Mouse (Mus musculus): ENCODE results near the gene Rabgap1.

The Rabgap1 gene

DNA sequence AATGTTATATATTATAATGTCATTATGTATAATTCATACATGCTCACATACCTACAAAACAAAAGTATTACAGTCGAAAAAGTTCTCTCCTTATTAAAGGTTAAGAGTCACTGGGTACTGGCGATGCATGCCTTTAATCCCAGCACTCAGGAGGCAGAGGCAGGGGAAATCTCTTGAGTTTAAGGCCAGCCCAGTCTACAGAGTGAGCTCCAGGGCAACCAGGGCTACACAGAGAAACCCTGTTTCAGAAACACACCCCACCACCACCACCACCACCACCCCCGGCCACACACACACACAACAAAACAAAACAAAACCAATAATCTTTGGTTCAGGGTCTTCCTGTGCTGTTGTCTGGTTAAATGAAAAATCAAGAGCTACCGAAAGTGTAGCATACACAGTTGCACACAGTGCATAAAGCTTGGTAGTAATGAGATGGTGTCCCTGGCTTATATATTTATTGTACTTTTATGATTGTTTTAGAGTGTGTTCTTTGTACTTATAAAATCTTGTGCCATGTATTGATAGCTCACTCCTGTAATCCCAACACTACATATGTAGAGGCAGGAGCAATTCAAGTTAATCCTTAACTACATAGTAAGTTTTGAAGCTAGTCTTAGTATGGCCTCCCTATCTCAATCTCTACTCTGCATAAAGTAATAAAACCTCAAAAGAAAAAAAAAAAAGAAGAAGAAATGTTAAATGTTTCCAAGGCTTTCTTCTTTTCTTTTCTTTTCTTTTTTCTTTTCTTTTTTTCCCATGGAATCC is 68.2 kb downstream of the Rabgap1 start:
- DNase-seq (ENCODE audit: low read depth, low spot score): no peak

DNA sequence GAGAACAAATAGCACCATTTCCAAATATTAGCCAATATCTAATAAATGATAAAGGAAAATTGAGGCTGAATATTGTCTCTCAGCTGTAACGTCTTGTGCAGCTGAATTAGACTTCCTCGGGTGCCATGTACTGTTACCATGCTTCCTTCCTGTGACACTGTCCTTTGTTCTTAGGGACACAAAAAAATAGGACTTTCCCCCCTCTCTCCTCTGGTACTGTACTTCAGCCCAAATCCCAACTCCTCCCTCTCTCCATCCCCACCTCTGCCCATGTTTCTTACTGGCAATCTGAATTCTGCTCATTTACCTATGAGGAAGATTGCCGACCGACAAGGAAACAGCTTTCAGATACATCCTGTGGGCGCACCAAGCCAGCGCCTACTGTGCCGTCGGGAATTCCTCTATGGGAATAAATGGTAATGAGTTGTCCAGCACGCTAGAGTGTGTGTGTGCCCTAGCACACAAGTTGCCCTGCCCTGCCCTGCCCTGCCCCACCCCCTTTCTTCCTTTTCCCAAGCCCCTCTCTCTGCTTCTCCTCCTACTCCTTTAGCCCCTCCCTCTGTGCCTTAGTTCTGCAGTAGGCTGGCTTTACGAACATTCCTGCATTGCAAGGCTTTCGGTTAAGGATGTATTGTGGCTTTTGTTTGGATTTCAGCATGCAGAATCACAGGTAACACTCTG is 73.1 kb downstream of the Rabgap1 start, which contains the start of gene Gpr21:
Gene Gpr21, plus strand, starts transcription at position 303 of the 681 bp plus-strand sequence.
- peak; percentile 72 for DNase-seq (ENCODE audit: low read depth, low spot score)

DNA sequence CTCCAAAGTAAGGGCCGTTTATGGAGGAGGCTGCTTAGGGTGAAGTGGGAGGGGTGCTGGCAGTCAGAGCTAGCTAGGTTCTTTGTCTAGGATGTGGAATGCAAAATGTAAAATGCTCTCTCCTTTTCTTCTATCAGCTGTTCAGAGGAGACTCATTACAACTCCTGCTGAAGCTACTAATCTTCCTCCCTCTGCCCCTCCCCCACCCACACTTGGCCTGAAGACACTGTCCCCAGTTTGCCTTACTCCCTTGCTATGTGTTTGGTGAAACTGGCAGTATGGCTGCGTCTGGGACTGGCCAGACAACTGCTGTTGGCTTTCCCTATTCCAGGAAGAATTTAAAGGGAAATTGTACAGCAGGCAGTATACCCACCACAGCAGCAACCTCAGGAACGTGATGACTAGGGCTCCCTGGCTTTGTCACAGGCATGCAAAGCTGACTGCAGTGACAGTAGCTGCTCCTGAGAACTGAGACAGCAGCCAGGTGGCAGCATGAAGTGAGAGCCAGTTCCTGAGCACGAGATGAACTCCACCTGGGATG is 73.9 kb downstream of the Rabgap1 start:
- peak; percentile 52 for DNase-seq (ENCODE audit: low read depth, low spot score)

DNA sequence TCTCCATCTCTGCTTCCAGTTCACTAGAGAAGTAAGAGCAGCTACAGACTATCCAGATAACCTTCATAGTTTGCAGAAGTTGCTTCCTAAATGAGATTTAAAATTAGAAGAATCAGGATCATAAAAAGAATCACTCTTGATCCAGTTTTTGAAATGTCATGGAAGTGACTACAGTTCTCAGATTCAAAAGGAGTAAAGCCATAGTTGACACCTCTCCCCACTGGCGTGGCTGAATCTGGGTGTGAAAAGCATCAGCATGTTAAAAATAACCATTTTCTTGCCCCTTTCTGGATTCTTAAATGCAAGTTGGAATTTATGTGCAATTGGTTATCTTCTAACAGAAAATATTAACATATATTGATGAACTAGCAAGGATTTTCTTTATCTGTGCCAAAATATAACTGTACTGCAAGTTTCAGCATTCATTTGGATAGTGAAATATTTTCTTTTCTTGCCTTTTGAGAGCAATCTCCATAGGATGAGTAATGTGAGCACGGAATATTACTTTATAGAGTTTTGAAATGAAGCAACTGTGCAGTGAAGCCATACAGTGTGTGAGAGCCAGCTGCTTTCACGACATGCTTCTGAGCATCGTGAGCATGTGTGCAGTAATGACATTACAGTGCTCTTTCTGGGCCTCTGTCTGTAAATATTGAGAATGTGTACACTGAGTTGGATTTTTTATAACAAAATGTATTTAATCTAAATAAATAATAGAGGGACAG is 75.6 kb downstream of the Rabgap1 start:
- DNase-seq (ENCODE audit: low read depth, low spot score): no peak

DNA sequence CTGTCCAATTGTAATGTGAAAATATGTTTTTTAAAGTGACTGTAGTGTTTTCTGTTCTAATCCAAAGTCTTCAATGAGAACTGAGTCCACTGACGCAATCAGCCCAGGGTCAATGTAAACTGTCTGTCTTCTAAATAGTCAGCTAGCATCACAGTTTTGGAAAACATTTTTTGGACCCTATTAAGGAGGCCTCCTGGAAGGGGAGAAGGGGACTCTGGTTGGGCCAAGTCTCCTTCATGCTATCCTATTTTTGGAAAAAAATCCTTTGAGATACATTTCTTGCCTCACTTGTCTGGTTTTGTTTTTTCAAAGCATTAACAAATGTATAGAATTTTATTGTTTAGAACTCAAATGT is 76.2 kb downstream of the Rabgap1 start:
- no peak for DNase-seq (ENCODE audit: low read depth, low spot score)

DNA sequence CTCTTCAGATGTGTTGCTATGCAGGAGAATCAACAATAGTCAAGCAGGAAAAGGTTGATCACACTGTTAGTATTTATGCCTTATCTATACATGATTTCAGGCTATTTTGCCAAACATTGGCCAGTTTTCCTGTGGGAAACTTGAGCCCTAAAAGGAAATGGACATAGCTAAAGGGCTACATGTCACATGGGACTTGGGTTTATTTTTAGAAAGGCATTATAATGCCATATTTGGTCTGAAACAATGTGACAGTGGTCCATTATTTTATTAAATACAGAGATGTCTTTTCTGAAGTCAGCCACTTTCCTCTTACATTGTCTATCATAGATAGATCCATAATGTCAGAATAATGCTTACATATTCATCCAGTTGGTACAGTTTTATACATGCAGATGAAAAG is 84.5 kb downstream of the Rabgap1 start:
- DNase-seq (ENCODE audit: low read depth, low spot score): no peak

DNA sequence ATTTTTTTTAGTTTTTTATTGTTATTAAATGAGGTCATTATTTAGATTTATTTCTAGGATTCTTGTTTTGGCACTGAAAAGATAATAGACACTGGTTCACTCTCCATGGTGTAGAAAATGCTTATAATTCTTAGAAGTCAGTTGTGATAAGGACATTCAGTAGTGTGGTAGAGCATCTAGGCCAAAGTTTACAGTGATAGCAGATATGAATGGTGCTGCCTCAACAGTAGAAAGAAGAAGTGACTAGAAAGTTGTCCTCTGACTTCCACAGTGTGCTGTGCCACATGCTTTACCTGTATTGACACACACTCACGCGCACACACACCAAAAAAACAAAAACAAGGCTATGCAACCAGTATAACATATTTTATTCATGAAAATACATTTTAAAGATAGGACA is 86.3 kb downstream of the Rabgap1 start:
- no peak for DNase-seq (ENCODE audit: low read depth, low spot score)

DNA sequence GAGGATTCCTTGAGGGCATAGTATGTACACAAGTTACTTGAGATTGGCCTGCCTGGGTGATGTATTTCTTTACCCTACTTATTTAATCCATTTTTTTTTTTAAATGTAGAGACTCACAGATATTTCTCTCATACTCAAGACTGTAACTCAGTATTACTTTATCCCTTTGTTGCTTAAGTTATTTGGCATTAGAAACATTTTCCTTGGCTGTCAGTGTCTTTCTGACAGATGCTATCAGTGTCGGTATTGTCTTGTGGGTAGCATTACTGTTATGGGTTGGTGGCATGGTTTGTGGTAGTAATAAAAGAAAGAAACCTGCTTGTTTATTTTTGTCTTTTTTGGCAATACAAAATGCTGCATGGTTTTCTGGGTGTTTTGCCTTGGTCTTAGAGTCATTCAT is 87.7 kb downstream of the Rabgap1 start:
- no peak for DNase-seq (ENCODE audit: low read depth, low spot score)

DNA sequence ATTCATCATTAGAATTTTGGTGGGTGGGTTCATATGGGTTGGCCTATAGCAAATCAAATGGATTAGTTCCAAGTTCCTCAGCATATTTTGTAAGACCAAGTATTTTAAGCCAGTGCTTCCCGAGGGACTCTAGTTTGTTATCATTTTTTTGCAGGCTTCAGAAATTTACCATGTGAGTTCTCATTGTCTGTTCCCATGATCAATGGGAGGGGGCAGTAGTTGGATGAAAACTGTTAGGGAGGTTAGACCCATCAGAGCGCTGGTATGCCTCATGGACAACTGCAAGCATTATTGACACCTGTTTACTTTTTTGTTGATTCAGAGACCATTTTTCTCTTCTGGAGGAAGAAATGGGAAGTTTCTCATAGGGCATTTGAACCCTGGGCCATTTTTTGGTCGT is 88.6 kb downstream of the Rabgap1 start:
- no peak for DNase-seq (ENCODE audit: low read depth, low spot score)

DNA sequence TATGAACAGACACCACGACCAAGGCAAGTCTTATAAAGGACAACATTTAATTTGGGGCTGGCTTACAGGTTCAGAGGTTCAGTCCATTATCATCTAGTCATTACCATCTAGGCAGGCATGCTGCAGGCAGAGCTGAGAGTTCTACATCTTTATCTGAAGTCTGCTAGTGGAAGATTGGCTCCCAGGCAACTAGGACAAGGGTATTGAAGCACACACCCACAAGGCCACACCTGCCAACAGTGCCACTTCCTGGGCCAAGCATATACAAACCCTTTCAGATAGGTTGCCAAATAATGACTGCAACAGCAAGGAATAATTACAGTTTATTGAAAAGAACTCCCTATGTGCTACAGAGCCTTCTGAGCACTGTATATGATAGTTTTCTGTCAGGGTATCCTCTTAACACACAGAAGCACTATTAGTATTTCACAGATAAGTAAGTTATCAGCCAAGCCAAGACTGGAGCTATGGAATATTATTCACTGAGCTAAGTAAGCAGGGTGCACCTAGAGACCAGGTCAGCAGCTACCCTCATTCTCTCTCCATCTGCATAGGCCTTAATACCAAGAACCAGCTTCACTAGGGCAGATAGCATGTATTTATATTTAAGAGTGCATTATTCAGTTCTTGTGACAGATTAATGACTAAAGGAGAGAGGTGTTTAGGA is 106.4 kb downstream of the Rabgap1 start:
- DNase-seq (ENCODE audit: low read depth, low spot score): no peak

DNA sequence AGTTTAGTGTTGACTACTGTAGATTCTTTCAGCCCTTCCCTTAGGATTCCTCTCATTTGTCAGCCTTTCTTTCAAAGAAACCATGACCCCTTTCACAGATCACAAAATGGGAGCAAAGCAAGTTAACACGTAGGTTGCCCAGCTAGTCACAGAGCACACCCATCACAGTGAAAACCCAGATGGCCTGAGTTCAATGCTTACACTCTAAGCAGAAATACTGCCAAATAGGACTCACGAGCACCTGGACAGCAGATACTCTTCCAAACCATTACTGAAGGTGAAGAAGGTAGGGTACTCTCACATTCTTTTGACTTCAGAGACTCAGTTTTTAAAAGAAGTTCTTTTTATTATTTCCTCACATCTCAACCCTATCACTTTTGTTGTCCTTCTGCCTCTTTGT is 113.3 kb downstream of the Rabgap1 start:
- no peak for DNase-seq (ENCODE audit: low read depth, low spot score)

DNA sequence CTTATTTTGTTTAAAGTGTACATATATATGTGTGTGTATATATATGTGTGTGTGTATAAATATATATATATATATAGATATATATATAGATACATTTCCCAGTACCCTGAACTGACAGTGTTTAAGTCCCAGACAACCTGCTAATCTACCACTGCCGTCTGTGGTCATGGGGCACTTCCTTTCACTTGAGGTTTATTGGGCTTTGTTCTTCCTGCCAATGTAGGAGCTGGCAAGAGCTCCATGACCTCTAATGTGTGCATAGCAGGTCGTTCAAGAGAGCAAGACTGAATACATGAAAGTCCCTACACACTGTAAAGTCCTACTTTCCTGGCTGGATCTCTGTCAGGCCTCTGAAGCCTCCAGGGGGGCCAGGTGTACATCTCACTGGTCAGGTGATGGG is 122.5 kb downstream of the Rabgap1 start:
- no peak for DNase-seq (ENCODE audit: low read depth, low spot score)

DNA sequence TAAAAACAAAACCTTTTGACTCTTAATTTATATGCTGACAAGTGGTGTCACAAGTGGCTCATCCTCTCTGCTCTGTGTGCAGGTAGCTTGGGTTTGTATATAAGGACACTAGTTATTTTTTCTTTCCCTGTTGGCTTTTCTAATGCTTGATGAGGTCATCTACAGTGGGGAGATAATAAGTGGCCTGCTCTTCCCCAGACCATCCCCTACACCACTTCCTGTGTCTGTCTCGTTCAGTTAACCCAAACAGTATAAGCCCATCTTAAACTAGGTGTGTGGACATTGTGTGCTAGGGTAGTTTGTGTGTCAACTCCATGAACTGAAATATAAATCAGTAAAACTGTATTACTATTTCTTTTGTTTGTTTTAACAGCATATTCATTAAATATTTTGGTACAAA is 123.0 kb downstream of the Rabgap1 start:
- DNase-seq (ENCODE audit: low read depth, low spot score): no peak

DNA sequence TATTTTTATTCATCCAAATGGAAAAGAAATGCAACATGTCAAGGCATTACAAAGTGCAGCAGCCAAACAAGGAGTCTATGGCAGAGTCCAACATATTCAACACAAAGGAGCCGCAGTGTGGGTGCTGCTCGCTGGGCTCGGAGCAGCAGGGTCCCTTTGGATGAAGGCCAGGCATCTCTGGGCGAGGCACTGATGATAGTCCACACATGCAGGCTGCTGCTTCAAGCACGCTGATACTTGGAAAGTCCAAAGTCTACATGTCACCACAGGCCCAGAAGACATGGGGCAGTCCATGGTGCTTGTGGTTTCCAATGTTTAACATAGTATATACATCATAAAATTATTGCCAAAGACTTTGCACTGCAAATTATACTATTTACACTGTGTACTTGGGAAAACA is 126.8 kb downstream of the Rabgap1 start:
- no peak for DNase-seq (ENCODE audit: low read depth, low spot score)

DNA sequence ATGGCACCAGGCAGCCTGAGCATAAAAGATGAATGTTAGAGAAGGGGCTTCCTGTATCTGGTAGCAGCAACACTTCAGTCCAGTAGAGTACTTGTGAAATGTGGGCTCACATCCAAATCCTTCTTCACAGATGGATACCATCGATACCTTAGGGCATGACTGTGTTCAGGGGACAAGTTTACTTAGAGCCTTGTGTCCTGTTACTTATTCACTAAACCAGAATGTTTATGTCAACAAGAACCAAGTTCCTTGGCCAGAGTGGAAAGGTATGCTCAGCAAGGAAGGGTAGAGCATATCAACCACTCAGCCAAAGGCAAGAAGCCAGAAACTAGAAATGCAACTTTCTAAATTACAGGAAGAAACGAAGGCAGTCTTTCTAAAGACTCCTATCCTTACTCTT is 127.6 kb downstream of the Rabgap1 start:
- DNase-seq (ENCODE audit: low read depth, low spot score): no peak

DNA sequence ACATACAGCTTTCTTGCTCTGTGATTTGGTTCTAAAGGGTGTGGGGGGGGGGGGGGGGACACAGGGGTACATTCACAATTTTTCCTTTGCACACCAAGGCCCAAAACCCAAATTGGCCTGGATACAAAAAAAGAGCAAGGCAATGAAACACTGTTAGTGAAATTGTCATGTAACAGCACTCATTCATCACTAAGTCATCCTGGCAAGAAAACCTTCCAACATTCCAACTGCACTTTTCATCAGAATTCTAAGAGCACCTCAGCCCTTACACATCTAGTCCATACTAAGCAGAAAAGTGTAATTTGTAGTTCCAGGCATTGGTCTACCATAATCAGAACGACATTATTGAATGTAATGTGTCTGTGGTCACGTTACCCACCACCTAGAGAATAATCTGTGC is 129.1 kb downstream of the Rabgap1 start:
- DNase-seq (ENCODE audit: low read depth, low spot score): no peak

DNA sequence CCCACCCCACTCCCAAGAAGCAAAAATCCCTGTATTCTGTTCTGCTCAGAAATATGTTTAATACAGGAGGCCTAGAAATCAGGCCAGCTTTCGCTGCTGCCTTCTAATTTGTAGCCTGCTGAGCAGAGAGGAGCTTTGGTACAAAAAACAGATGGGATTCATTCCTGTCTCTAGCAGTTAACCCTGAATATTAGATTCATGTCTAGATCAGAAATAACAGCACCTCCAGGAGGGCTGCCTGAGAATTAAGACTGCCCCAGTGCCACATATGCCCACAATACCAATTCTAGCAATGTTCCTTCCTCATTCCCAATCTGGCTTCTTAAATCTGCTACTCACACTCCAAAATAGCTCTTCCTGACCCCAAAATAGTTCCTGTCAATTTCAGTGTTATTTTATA is 133.6 kb downstream of the Rabgap1 start:
- DNase-seq (ENCODE audit: low read depth, low spot score): no peak

DNA sequence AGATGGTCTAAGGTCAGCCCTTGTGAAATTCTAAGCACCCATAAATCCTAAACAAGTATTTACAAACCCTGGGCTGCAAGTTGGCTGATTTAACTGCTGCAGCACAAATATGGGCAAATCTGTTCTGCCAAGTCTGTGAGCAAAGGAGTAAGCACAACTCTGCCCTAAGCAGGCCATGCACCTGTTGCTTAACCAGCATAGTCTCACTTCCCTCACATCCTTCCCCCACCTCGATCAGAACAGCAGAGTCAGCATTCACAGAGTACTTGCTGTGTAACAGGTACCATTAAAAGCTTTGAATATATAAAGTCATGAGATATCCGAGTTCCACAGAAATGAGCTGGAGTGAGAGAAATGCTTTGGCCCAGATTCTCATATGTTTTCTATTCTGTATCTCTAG is 135.1 kb downstream of the Rabgap1 start:
- DNase-seq (ENCODE audit: low read depth, low spot score): no peak

DNA sequence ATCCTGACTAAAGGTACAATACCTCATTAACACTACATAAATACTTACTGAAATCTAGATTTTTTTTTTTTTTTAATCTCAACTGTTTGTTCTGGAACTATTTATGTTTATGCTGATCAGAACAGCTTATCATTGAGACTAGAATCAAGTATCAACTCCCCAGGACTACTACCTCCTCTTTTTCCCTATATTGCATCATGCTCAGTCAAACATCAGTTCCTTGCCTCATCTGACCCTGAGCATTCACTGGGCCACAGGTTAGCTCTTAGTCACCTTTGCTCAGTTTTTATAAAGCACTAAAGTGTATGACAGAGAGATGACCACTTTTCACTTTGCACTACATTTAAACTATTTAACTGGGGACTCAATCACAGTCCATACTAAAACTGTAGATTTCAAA is 144.8 kb downstream of the Rabgap1 start:
- DNase-seq (ENCODE audit: low read depth, low spot score): no peak

Data from brain, embryonic 18.5 days (tissue).